Mouse (Mus musculus) lung, embryonic 15.5 days (tissue): ENCODE results near the gene Pde7b. TPM values are rescaled to one million over a fixed set of nuclear protein-coding genes. Genes with fewer than 3 reads are reported as not detected.
A peak's percentile ranks its signal among the peaks of the same experiment; 100 is the strongest.

Experiments
- ATAC-seq: fragments of 200-750 bp; cut with Nextera tagmentation; 2 replicates; pipeline ENCODE4 v1.8.0; 2017; ENCODE audit warnings: moderate number of reproducible peaks, borderline replicate concordance; ENCODE audit not compliant: low FRiP score, low TSS enrichment; ENCODE audit errors: extremely low read depth
- H3K27ac ChIP-seq: fragments of 300-500 bp; sonication (generic); 2 replicates; pipeline ENCODE4 v1.5.1; 2015; ENCODE audit warnings: moderate library complexity, mild to moderate bottlenecking, inconsistent platforms
- H3K27me3 ChIP-seq: fragments of 300-500 bp; sonication (generic); 2 replicates; pipeline ENCODE4 v1.6.1; 2015; ENCODE audit warnings: inconsistent platforms
- H3K36me3 ChIP-seq: fragments of 300-500 bp; sonication (generic); 2 replicates; pipeline ENCODE4 v1.6.1; 2015; ENCODE audit warnings: inconsistent platforms
- H3K4me1 ChIP-seq: fragments of 300-500 bp; sonication (generic); 2 replicates; pipeline ENCODE4 v1.6.1; 2015; ENCODE audit warnings: inconsistent platforms
- H3K4me2 ChIP-seq: fragments of 300-500 bp; sonication (generic); 2 replicates; pipeline ENCODE4 v1.6.1; 2015; ENCODE audit warnings: inconsistent platforms, mild to moderate bottlenecking, moderate library complexity
- H3K4me3 ChIP-seq: fragments of 300-500 bp; sonication (generic); 2 replicates; pipeline ENCODE4 v1.5.1; 2015; ENCODE audit warnings: mild to moderate bottlenecking, inconsistent platforms
- H3K9ac ChIP-seq: fragments of 300-500 bp; sonication (generic); 2 replicates; pipeline ENCODE4 v1.6.1; 2015; ENCODE audit warnings: inconsistent platforms
- H3K9me3 ChIP-seq: fragments of 300-500 bp; sonication (generic); 2 replicates; pipeline ENCODE4 v1.6.1; 2016; ENCODE audit warnings: inconsistent platforms
- WGBS: fragments of 180-500 bp; shearing (Covaris S2); methylation state at CpG from one replicate; pipeline ENCODE4 v1.1.7; 2015; 5-methylcytosine and 5-hydroxymethylcytosine counted together
- polyA plus RNA-seq: library from polyadenylated mRNA; unstranded; fragments of >200 nt; fragmentation: Nextera tagmentation; extraction: Ambion mirVana; gene quantifications from 2 replicates; pipeline ENCODE4 v1.2.1, GENCODE M21; 2015

Gene Pde7b
- polyA plus RNA-seq, 1 experiment from 2014 or later = 3.1 TPM

DNA sequence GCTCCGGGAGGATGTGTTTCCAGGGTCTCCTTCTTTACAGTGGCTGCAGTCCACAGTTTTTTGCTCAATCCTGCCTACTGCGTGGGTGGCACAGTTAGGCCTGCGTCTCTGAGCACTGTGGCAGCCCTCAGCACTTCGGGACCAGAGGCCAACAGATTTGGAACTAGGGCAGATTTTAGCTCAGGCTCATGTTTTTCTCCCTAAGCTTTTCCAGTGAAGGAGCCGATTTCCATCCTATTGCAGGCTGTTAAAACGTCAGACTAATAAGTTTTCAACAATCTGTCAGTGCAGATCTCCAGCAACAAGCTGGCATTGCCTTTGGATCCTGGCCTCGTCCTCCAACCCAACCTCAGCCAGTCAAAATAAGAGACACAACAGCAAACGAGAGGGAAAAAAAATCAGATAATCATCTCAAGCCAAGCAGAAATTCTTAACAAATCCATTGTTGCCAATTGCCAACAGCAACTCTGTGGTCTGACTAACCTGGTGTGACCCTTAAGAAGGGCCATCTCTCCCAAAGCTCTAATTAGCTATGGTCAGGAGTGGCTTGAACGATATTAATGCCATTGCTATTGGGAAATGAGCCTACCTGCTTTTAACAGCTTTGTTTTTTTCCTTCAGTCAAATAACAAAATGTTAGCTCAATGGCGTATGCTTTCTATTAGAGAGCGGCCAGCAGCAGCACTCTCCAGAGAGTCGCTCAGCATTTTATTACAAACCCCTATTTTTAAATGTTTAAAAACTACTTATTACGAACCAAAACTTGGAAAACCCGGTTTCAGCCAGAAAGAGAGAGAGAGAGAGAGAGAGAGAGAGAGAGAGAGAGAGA lies 92.4 kb downstream of the Pde7b start:
- 73% methylated on average over 14 of the region's 14 CpGs for WGBS
- Histone ChIP-seq H3K4me3 (no peak overlapping the region), H3K27ac (no peak overlapping the region), H3K9me3 (no peaks in the 10 kb centered on the region), H3K27me3 (no peaks in the 10 kb centered on the region), H3K36me3 (no peaks in the 10 kb centered on the region), H3K4me2 (no peak overlapping the region), H3K4me1 (peaks cover 11% of the 10 kb centered on the region), H3K9ac (no peak overlapping the region)
- no peak for ATAC-seq

DNA sequence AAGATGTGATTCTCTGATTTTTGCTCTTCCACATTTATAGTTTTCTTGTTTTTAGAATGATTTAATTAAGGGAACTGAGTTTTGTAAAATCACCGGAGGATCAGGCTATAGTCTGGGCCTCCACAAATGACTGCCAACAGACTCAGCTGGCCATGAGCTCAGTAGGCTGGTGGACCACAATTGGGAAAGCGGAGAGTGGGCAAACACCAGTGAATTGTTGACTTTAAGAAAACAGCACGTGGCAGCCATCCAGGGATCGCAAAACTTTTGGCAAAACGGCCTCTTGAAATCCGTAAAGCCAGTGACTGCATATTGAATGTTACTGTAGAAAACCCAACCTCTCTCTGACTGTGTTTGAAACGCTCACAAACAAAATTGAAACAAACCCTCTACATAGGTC lies 94.8 kb downstream of the Pde7b start:
- Histone ChIP-seq H3K27ac (peak overlapping the region; percentile 49), H3K9me3 (no peaks in the 10 kb centered on the region), H3K4me2 (no peak overlapping the region; the same call in 1 of the 2 replicates), H3K36me3 (no peaks in the 10 kb centered on the region), H3K9ac (no peak overlapping the region), H3K4me1 (peaks cover 11% of the 10 kb centered on the region), H3K4me3 (no peak overlapping the region), H3K27me3 (no peaks in the 10 kb centered on the region)
- peak; percentile 76; the same call in 1 of the 2 replicates for ATAC-seq
- 20% methylated on average over 7 of the region's 7 CpGs for WGBS

DNA sequence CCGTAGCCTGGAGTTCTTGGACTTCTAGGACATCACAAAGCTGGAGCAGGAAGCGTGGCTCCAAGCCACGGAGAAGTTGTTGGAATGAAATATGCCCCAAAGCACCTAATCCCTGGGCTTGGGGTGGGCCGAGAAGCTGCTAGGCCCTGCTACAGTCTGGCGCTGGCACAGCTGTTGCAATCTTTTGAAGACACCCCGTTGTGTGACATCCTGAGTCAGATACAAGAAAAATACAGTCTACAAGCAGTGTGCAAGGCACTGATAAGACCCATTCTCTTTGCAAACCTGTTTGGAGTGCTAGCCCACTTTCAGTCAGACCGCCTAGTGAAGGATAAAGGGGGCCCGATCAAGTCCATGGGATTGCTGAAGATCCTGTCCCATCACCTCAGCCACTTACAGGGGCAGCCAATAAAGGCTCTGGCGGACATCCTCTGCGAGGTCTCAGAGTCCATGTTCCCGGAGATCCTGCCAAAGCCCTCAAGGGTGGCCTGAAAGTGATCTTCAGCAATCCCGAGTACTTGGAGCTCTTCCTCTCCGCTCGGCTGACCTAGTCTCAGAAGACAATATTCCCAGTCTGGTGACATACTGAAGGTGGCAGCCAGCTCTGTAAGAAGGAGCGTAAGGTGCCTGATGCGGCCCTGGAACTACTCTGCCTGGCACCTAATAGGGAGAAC lies 99.0 kb downstream of the Pde7b start:
- Histone ChIP-seq H3K27me3 (no peaks in the 10 kb centered on the region), H3K27ac (no peak overlapping the region), H3K4me1 (peaks cover 11% of the 10 kb centered on the region), H3K9ac (no peak overlapping the region), H3K4me2 (no peak overlapping the region), H3K36me3 (no peaks in the 10 kb centered on the region), H3K4me3 (no peak overlapping the region), H3K9me3 (no peaks in the 10 kb centered on the region)
- ATAC-seq = no peak
- WGBS = 86% methylated on average over 16 of the region's 16 CpGs

DNA sequence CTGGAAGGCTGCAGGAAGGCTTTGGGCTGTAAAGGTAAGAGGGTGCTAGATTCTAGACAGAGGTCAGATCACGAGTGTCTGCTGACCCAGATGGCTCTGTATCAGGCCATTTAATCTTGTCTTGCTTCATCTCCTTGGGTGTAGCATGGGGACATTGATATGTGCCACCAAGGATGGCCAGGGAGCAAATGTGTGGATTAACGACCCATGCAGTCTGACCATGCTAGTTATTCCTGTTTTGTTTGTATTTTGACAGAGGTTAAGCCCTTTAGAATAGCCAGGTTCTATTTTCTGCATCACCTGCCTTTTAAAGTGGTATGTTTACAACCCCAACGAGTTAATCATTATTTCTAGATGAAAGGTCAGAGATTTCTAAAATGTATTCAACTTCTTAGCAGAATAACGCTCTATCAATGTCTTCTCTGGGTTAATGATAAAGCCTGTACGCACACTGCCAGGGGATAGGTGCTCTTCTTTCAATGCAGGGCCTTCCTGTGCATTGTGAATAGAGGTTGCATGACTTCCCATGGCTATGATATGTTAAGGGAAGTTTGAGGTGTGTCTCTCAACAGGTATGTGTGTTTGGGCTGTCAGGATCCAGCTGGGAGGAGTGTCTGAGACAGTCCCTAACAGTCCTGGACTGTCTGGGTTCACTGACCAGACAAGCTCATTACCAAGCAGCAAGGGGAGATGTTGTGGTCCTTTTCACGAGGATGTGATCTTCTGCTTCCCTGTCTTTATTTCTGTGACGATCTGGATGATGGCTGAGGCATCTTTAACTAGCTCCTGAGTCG lies 103.0 kb downstream of the Pde7b start:
- no peaks in the 10 kb centered on the region for H3K27me3 ChIP-seq
- H3K36me3 ChIP-seq = no peaks in the 10 kb centered on the region
- no peaks in the 10 kb centered on the region for H3K9me3 ChIP-seq
- H3K4me1 ChIP-seq = no peaks in the 10 kb centered on the region
- no peak overlapping the region for H3K4me3 ChIP-seq
- no peak overlapping the region for H3K4me2 ChIP-seq
- 59% methylated on average over 8 of the region's 8 CpGs for WGBS
- no peak overlapping the region for H3K27ac ChIP-seq
- ATAC-seq = no peak
- no peak overlapping the region for H3K9ac ChIP-seq

DNA sequence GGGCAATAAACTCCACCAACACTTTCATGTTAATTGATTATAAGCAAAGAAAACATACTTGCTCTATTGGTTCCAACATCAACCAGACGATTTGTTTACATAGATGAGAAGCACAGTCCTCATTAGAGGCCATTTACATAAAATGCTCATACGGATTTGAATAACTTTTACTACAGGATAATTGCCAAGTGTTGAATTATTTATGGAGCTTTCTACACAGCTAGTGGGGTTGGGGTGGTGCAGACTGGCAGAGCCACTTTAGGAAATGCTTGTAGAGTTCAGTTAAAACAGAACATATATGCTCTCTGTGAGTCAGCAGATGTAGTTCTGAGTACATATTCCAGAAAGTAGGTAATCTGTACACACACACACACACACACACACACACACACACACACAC lies 118.9 kb downstream of the Pde7b start:
- H3K36me3 ChIP-seq = no peaks in the 10 kb centered on the region
- H3K27ac ChIP-seq = no peak overlapping the region
- 64% methylated on average over 2 of the region's 2 CpGs for WGBS
- no peak overlapping the region for H3K4me2 ChIP-seq
- H3K9me3 ChIP-seq = no peaks in the 10 kb centered on the region
- no peaks in the 10 kb centered on the region for H3K27me3 ChIP-seq
- no peak for ATAC-seq
- H3K4me3 ChIP-seq = no peak overlapping the region
- no peaks in the 10 kb centered on the region for H3K4me1 ChIP-seq
- H3K9ac ChIP-seq = no peak overlapping the region

DNA sequence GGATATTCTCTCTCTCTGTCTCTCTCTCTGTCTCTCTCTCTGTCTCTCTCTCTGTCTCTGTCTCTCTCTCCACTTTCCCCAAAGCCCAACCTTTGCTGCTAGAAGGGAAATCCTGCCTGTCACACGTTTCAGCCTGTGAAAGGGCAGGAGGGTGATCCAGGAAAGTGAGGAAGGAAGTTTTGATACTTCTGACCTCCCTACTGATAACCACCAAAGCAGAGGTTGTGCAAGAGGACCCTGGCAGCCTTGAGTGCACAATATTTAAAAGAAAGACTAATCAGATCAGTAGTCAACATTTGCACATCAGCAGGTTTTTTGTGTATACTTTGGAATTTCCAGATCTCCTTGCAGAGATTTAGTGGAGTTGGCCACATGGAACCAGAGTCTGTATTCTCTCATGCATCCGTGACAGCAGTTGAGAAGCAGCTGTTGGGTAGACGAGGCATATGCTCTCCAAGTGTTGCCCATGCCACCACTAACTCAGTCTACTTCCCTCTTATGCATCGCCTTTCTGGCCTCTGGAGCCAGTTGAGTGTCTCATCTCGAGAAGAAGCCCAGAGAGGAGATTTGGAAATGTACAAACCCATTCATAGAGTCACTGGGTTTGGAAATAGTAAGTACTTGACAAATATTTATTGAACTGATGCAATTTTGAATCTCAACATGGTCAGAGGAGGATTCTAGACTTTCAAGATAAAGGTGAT lies 129.6 kb downstream of the Pde7b start:
- no peak overlapping the region for H3K4me2 ChIP-seq
- ATAC-seq = no peak
- WGBS = 42% methylated on average over 5 of the region's 5 CpGs
- no peak overlapping the region for H3K4me3 ChIP-seq
- H3K9ac ChIP-seq = no peak overlapping the region
- H3K27ac ChIP-seq = no peak overlapping the region
- H3K4me1 ChIP-seq = peaks cover 17% of the 10 kb centered on the region
- H3K9me3 ChIP-seq = no peaks in the 10 kb centered on the region
- H3K36me3 ChIP-seq = no peaks in the 10 kb centered on the region
- no peaks in the 10 kb centered on the region for H3K27me3 ChIP-seq

DNA sequence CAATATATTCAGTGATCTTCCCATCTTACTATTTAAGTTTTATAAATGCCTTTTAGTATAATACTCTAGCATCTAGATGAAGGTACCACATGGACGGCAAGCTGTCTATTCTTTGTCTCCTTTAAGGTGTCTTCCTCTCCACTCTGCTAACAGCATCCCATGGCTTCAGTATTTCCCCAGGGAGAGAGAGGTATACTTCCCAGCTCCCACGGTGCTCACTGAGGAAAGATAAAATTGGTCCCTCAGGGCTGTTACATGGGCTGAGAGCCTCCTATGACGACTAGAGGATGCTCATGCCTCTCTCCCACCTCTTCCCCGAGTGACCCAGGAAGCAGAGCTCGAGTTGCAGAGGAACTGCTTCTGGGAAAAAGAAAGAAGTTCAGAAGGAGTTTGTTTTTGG lies 130.9 kb downstream of the Pde7b start:
- H3K27me3 ChIP-seq = no peaks in the 10 kb centered on the region
- no peaks in the 10 kb centered on the region for H3K9me3 ChIP-seq
- H3K27ac ChIP-seq = no peak overlapping the region
- no peak overlapping the region for H3K9ac ChIP-seq
- H3K4me2 ChIP-seq = no peak overlapping the region
- H3K36me3 ChIP-seq = no peaks in the 10 kb centered on the region
- no peak overlapping the region for H3K4me3 ChIP-seq
- WGBS = 38% methylated on average over 5 of the region's 5 CpGs
- no peak for ATAC-seq
- H3K4me1 ChIP-seq = peaks cover 17% of the 10 kb centered on the region

DNA sequence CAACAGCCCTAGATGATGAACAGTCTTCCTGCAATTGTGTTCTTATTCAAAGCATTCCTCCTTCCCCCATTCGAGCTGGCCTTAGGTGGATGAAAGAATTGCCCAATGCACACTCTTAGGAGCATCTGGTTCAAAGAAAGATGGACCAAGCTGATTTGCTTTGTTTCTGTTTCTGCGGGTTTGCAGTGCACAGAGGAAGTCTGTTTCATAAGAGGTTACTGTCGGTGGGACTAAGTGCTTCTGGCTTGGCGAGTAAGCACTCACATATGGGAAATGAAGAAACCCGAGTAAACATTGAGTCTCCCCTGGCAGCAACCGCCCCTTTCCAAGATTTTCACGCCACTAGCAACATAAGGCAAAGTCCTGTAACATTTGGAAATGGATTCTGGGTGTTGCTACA lies 134.8 kb downstream of the Pde7b start:
- Histone ChIP-seq H3K27ac (peak overlapping the region; percentile 33; the same call in 1 of the 2 replicates), H3K4me2 (no peak overlapping the region)

DNA sequence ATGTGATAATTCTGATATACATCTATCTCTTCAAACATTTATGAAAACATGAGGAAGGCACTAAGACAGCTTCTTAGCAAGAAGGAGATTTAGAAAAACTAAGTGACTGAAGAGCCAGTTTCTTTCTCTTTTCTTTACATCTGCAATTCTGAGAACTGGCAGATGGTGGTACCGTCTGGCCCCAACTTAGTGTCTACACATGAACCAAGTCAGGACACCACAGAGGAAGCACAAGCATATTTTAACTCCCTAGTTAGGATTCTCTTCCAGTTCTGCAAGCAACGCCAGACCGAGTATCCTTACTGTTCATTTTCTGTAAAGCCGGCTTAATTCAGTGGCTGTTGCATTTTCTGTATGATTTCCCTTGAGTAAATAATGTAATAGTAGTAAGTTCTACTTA lies 138.9 kb downstream of the Pde7b start:
- WGBS = 84% methylated on average over 4 of the region's 4 CpGs
- H3K27ac ChIP-seq = no peak overlapping the region
- no peak overlapping the region for H3K4me3 ChIP-seq

More for the DNA sequence above, 134.8 kb downstream of the Pde7b start:
- Histone ChIP-seq H3K4me3 (no peak overlapping the region), H3K9ac (no peak overlapping the region), H3K36me3 (no peaks in the 10 kb centered on the region), H3K9me3 (no peaks in the 10 kb centered on the region), H3K27me3 (no peaks in the 10 kb centered on the region), H3K4me1 (peaks cover 13% of the 10 kb centered on the region)
- no peak for ATAC-seq
- 20% methylated on average over 7 of the region's 7 CpGs for WGBS

DNA sequence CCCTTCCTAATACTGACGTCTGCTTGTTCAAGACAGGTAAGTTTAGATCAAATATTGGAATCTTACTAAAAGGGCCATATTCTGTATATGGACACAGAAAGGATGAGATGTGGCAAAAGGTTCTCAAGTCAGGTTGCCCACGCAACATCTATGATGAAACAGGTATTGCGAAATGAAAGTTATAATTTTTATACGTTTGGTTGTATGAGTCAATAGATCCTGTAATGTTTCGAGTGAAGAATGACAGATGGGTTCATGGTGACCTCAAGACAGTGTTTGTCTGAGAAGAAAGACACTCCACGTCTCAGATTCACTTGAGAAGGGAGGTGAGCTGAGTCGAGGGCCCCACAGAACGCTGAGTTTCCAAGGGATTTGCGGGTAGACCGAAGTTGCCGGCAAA lies 149.9 kb downstream of the Pde7b start:
- H3K9me3 ChIP-seq = no peaks in the 10 kb centered on the region
- no peaks in the 10 kb centered on the region for H3K4me1 ChIP-seq
- no peak for ATAC-seq
- H3K36me3 ChIP-seq = no peaks in the 10 kb centered on the region
- H3K27ac ChIP-seq = no peak overlapping the region
- no peak overlapping the region for H3K4me3 ChIP-seq
- H3K4me2 ChIP-seq = no peak overlapping the region
- no peak overlapping the region for H3K9ac ChIP-seq
- H3K27me3 ChIP-seq = no peaks in the 10 kb centered on the region
- 89% methylated on average over 11 of the region's 11 CpGs for WGBS

More for the DNA sequence above, 138.9 kb downstream of the Pde7b start:
- ATAC-seq = no peak
- Histone ChIP-seq H3K4me1 (peaks cover 7% of the 10 kb centered on the region), H3K36me3 (no peaks in the 10 kb centered on the region), H3K9ac (no peak overlapping the region), H3K9me3 (no peaks in the 10 kb centered on the region), H3K4me2 (no peak overlapping the region), H3K27me3 (no peaks in the 10 kb centered on the region)

DNA sequence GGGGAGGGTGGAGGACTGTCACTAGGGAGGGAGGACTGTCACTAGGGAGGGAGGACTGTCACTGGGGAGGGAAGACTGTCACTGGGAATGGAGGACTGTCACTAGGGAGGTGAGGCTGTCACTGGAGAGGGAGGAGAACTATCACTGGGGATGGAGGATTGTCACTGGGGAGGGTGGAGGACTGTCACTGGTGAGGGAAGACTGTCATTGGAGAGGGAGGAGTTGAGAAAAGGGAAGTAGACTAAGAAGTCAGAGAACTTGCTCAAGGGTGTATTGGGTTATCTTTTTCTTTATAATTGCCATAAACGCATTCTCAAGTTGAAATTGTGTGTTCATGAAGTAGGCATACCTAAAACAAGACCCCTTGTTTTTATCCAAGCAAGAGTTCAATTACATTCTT lies 150.5 kb downstream of the Pde7b start:
- no peak overlapping the region for H3K27ac ChIP-seq
- H3K9ac ChIP-seq = no peak overlapping the region
- no peaks in the 10 kb centered on the region for H3K27me3 ChIP-seq
- WGBS = 84% methylated on average over 1 of the region's 1 CpGs
- no peaks in the 10 kb centered on the region for H3K4me1 ChIP-seq
- H3K36me3 ChIP-seq = no peaks in the 10 kb centered on the region
- H3K4me3 ChIP-seq = no peak overlapping the region
- no peak for ATAC-seq
- H3K9me3 ChIP-seq = no peaks in the 10 kb centered on the region
- H3K4me2 ChIP-seq = no peak overlapping the region
